Mouse (Mus musculus) midbrain, embryonic 15.5 days (tissue): ENCODE data around the gene Tmem192. TPM values are rescaled to one million over a fixed set of nuclear protein-coding genes. Genes with fewer than 3 reads are reported as not detected.

ENCODE experiments used
- ATAC-seq: fragments of 200-750 bp; cut with Nextera tagmentation; replicated peaks from 2 replicates; pipeline ENCODE4 v1.8.0; 2017; ENCODE audit warnings: moderate TSS enrichment
- H3K27ac ChIP-seq: fragments of 300-500 bp; sonication (generic); 2 replicates; pipeline ENCODE4 v1.5.1; 2015; ENCODE audit warnings: mild to moderate bottlenecking, inconsistent platforms
- H3K27me3 ChIP-seq: fragments of 300-500 bp; sonication (generic); replicated peaks from 2 replicates; pipeline ENCODE4 v1.6.1; 2015; ENCODE audit warnings: inconsistent platforms
- H3K36me3 ChIP-seq: fragments of 300-500 bp; sonication (generic); replicated peaks from 2 replicates; pipeline ENCODE4 v1.6.1; 2015; ENCODE audit warnings: inconsistent platforms
- H3K4me1 ChIP-seq: fragments of 300-500 bp; sonication (generic); 2 replicates; pipeline ENCODE4 v1.6.1; 2015; ENCODE audit warnings: inconsistent platforms
- H3K4me2 ChIP-seq: fragments of 300-500 bp; sonication (generic); 2 replicates; pipeline ENCODE4 v1.6.1; 2015; ENCODE audit warnings: inconsistent platforms, mild to moderate bottlenecking, moderate library complexity
- H3K4me3 ChIP-seq: fragments of 300-500 bp; sonication (generic); 2 replicates; pipeline ENCODE4 v1.5.1; 2015; ENCODE audit warnings: mild to moderate bottlenecking, inconsistent platforms
- H3K9ac ChIP-seq: fragments of 300-500 bp; sonication (generic); 2 replicates; pipeline ENCODE4 v1.6.1; 2015; ENCODE audit warnings: mild to moderate bottlenecking, inconsistent platforms
- H3K9me3 ChIP-seq: fragments of 300-500 bp; sonication (generic); 2 replicates; pipeline ENCODE4 v1.6.1; 2016; ENCODE audit warnings: inconsistent platforms
- WGBS: fragments of 180-500 bp; shearing (Covaris S2); methylation state at CpG from one replicate; pipeline ENCODE4 v1.1.7; 2015; ENCODE audit warnings: mixed read lengths; 5-methylcytosine and 5-hydroxymethylcytosine counted together
- polyA plus RNA-seq: library from polyadenylated mRNA; unstranded; fragments of >200 nt; fragmentation: Nextera tagmentation; extraction: Ambion mirVana; gene quantifications from 2 replicates; pipeline ENCODE4 v1.2.1, GENCODE M21; 2015

Tmem192 gene
- polyA plus RNA-seq, 1 experiment from 2014 or later, result 26.8 TPM

GRCm38 (mm10) chr8:64941019-64941418 is 6.0 kb upstream of the Tmem192 start:
- no peak overlapping the region for H3K9ac ChIP-seq
- H3K9me3 ChIP-seq, result no peaks in the 10 kb centered on the region
- no peak overlapping the region for H3K4me2 ChIP-seq
- WGBS, result 78% methylated on average over 8 of the region's 8 CpGs
- peaks cover 11% of the 10 kb centered on the region for H3K4me1 ChIP-seq
- no peaks in the 10 kb centered on the region for H3K27me3 ChIP-seq
- no peak overlapping the region for H3K4me3 ChIP-seq
- H3K36me3 ChIP-seq, result no peaks in the 10 kb centered on the region
- ATAC-seq, result peak; percentile 28
- no peak overlapping the region for H3K27ac ChIP-seq

GRCm38 (mm10) chr8:64941495-64941894 is 5.5 kb upstream of the Tmem192 start:
- H3K4me2 ChIP-seq, result no peak overlapping the region; the same call in 1 of the 2 replicates
- H3K9me3 ChIP-seq, result no peaks in the 10 kb centered on the region
- H3K27me3 ChIP-seq, result no peaks in the 10 kb centered on the region
- no peaks in the 10 kb centered on the region for H3K36me3 ChIP-seq
- H3K9ac ChIP-seq, result no peak overlapping the region
- 12% methylated on average over 9 of the region's 9 CpGs for WGBS
- H3K4me1 ChIP-seq, result peaks cover 11% of the 10 kb centered on the region
- H3K27ac ChIP-seq, result no peak overlapping the region
- H3K4me3 ChIP-seq, result no peak overlapping the region
- peak; percentile 68 for ATAC-seq

GRCm38 (mm10) chr8:64942946-64943345 is 4.0 kb upstream of the Tmem192 start:
- H3K4me2 ChIP-seq, result peak overlapping the region; percentile 18; the same call in 1 of the 2 replicates
- WGBS, result 24% methylated on average over 5 of the region's 5 CpGs
- no peak for ATAC-seq

GRCm38 (mm10) chr8:64944831-64945230 is 2.2 kb upstream of the Tmem192 start:
- H3K9ac ChIP-seq, result no peak overlapping the region
- H3K27ac ChIP-seq, result no peak overlapping the region
- WGBS, result 24% methylated on average over 5 of the region's 5 CpGs
- no peaks in the 10 kb centered on the region for H3K27me3 ChIP-seq
- H3K4me2 ChIP-seq, result no peak overlapping the region
- H3K9me3 ChIP-seq, result no peaks in the 10 kb centered on the region
- H3K4me1 ChIP-seq, result peaks cover 18% of the 10 kb centered on the region
- no peaks in the 10 kb centered on the region for H3K36me3 ChIP-seq
- no peak overlapping the region for H3K4me3 ChIP-seq
- ATAC-seq, result no peak

More at GRCm38 (mm10) chr8:64942946-64943345, 4.0 kb upstream of the Tmem192 start:
- H3K4me3 ChIP-seq, result no peak overlapping the region
- H3K4me1 ChIP-seq, result peaks cover 11% of the 10 kb centered on the region
- no peaks in the 10 kb centered on the region for H3K36me3 ChIP-seq
- H3K9ac ChIP-seq, result no peak overlapping the region
- no peak overlapping the region for H3K27ac ChIP-seq
- no peaks in the 10 kb centered on the region for H3K9me3 ChIP-seq
- H3K27me3 ChIP-seq, result no peaks in the 10 kb centered on the region

- H3K27me3 ChIP-seq, result no peaks in the 10 kb centered on the region
- no peaks in the 10 kb centered on the region for H3K36me3 ChIP-seq
- peaks cover 18% of the 10 kb centered on the region for H3K4me1 ChIP-seq
- no peak overlapping the region for H3K4me3 ChIP-seq
- H3K9ac ChIP-seq, result no peak overlapping the region
- no peaks in the 10 kb centered on the region for H3K9me3 ChIP-seq
- H3K4me2 ChIP-seq, result no peak overlapping the region
- WGBS, result 86% methylated on average over 7 of the region's 7 CpGs
- ATAC-seq, result no peak
- H3K27ac ChIP-seq, result no peak overlapping the region
Measured at GRCm38 (mm10) chr8:64945606-64946005, 1.4 kb upstream of the Tmem192 start.

GRCm38 (mm10) chr8:64946441-64946819 is 555 bp upstream of the Tmem192 start:
- peaks cover 18% of the 10 kb centered on the region for H3K4me1 ChIP-seq
- H3K36me3 ChIP-seq, result no peaks in the 10 kb centered on the region
- no peak overlapping the region for H3K9ac ChIP-seq
- H3K27me3 ChIP-seq, result no peaks in the 10 kb centered on the region
- no peak for ATAC-seq
- no peak overlapping the region for H3K4me3 ChIP-seq
- H3K27ac ChIP-seq, result no peak overlapping the region
- H3K9me3 ChIP-seq, result no peaks in the 10 kb centered on the region
- WGBS, result 45% methylated on average over 8 of the region's 8 CpGs
- H3K4me2 ChIP-seq, result peak overlapping the region; percentile 57

GRCm38 (mm10) chr8:64947698-64948034 is 681 bp downstream of the Tmem192 start:
- H3K9me3 ChIP-seq, result no peaks in the 10 kb centered on the region
- H3K36me3 ChIP-seq, result no peaks in the 10 kb centered on the region
- peak overlapping the region; percentile 65 for H3K9ac ChIP-seq
- peak overlapping the region; percentile 84 for H3K27ac ChIP-seq
- peaks cover 12% of the 10 kb centered on the region for H3K4me1 ChIP-seq
- peak overlapping the region; percentile 57 for H3K4me2 ChIP-seq
- H3K4me3 ChIP-seq, result peak overlapping the region; percentile 89
- 9% methylated on average over 10 of the region's 10 CpGs for WGBS
- no peaks in the 10 kb centered on the region for H3K27me3 ChIP-seq
- ATAC-seq, result no peak

GRCm38 (mm10) chr8:64948371-64948770 is 1.4 kb downstream of the Tmem192 start:
- no peak for ATAC-seq
- Histone ChIP-seq H3K4me1 (peaks cover 7% of the 10 kb centered on the region; the same call in 1 of the 2 replicates), H3K4me2 (peak overlapping the region; percentile 57; the same call in 1 of the 2 replicates), H3K27ac (no peak overlapping the region), H3K9ac (no peak overlapping the region), H3K4me3 (peak overlapping the region; percentile 89; the same call in 1 of the 2 replicates), H3K36me3 (no peaks in the 10 kb centered on the region), H3K9me3 (no peaks in the 10 kb centered on the region), H3K27me3 (no peaks in the 10 kb centered on the region)
- 100% methylated on average over 1 of the region's 1 CpGs for WGBS

GRCm38 (mm10) chr8:64952101-64952500 is 5.1 kb downstream of the Tmem192 start:
- no peak overlapping the region for H3K27ac ChIP-seq
- H3K4me1 ChIP-seq, result peaks cover 7% of the 10 kb centered on the region; the same call in 1 of the 2 replicates
- no peaks in the 10 kb centered on the region for H3K9me3 ChIP-seq
- H3K27me3 ChIP-seq, result no peaks in the 10 kb centered on the region
- H3K4me3 ChIP-seq, result no peak overlapping the region
- H3K9ac ChIP-seq, result no peak overlapping the region
- WGBS, result 83% methylated on average over 6 of the region's 6 CpGs
- no peak for ATAC-seq
- no peaks in the 10 kb centered on the region for H3K36me3 ChIP-seq
- H3K4me2 ChIP-seq, result no peak overlapping the region

- no peak overlapping the region for H3K9ac ChIP-seq
- H3K27ac ChIP-seq, result no peak overlapping the region
- ATAC-seq, result no peak
- WGBS, result 84% methylated on average over 9 of the region's 9 CpGs
- H3K4me2 ChIP-seq, result no peak overlapping the region
- peaks cover 17% of the 10 kb centered on the region; the same call in 1 of the 2 replicates for H3K36me3 ChIP-seq
- no peaks in the 10 kb centered on the region for H3K4me1 ChIP-seq
- no peaks in the 10 kb centered on the region for H3K27me3 ChIP-seq
- no peaks in the 10 kb centered on the region for H3K9me3 ChIP-seq
- H3K4me3 ChIP-seq, result no peak overlapping the region
Measured at GRCm38 (mm10) chr8:64959025-64959424, 12.0 kb downstream of the Tmem192 start.

- ATAC-seq, result no peak
- H3K36me3 ChIP-seq, result peaks cover 16% of the 10 kb centered on the region; the same call in 1 of the 2 replicates
- H3K4me2 ChIP-seq, result no peak overlapping the region
- no peak overlapping the region for H3K4me3 ChIP-seq
- H3K27ac ChIP-seq, result no peak overlapping the region
- H3K9me3 ChIP-seq, result no peaks in the 10 kb centered on the region
- no peaks in the 10 kb centered on the region for H3K27me3 ChIP-seq
- H3K4me1 ChIP-seq, result no peaks in the 10 kb centered on the region
- no peak overlapping the region for H3K9ac ChIP-seq
Measured at GRCm38 (mm10) chr8:64962836-64963235, 15.9 kb downstream of the Tmem192 start.

- Histone ChIP-seq H3K27me3 (no peaks in the 10 kb centered on the region), H3K9ac (no peak overlapping the region), H3K27ac (no peak overlapping the region), H3K4me2 (no peak overlapping the region), H3K4me3 (no peak overlapping the region), H3K4me1 (no peaks in the 10 kb centered on the region), H3K36me3 (no peaks in the 10 kb centered on the region), H3K9me3 (no peaks in the 10 kb centered on the region)
- no peak for ATAC-seq
- 77% methylated on average over 20 of the region's 20 CpGs for WGBS
Measured at GRCm38 (mm10) chr8:64983150-64983897, 36.3 kb downstream of the Tmem192 start.

- Histone ChIP-seq H3K27me3 (no peaks in the 10 kb centered on the region), H3K9ac (no peak within 1 kb of the TSS), H3K4me1 (no peaks in the 10 kb centered on the region), H3K9me3 (no peaks in the 10 kb centered on the region), H3K4me2 (no peak within 1 kb of the TSS), H3K27ac (no peak within 1 kb of the TSS), H3K36me3 (no peaks in the 10 kb centered on the region), H3K4me3 (no peak within 1 kb of the TSS)
- WGBS, result 87% methylated on average over 4 of the region's 4 CpGs
- ATAC-seq, result no peak
Measured at GRCm38 (mm10) chr8:64987731-64988130, 40.7 kb downstream of the Tmem192 start, which contains the start of gene Trim75. Trim75 (minus strand) TSS chr8:64987831.
